Mouse (Mus musculus) hindbrain, embryonic 14.5 days (tissue): ENCODE results near the gene Nme7. TPM values are rescaled to one million over a fixed set of nuclear protein-coding genes. Genes with fewer than 3 reads are reported as not detected.

Source experiments
- ATAC-seq: fragments of 200-750 bp; cut with Nextera tagmentation; 2 replicates; pipeline ENCODE4 v1.8.0; 2017; ENCODE audit warnings: moderate number of reproducible peaks, mild to moderate bottlenecking, moderate TSS enrichment, moderate library complexity; ENCODE audit not compliant: low FRiP score
- DNase-seq: peaks from one replicate; pipeline ENCODE4 v3.0.0-alpha.2; 2015; ENCODE audit warnings: low spot score
- H3K27ac ChIP-seq: fragments of 300-500 bp; sonication (generic); 2 replicates; pipeline ENCODE4 v1.5.1; 2014; ENCODE audit warnings: mild to moderate bottlenecking, moderate library complexity
- H3K27me3 ChIP-seq: fragments of 300-500 bp; sonication (generic); 2 replicates; pipeline ENCODE4 v1.6.1; 2014; ENCODE audit warnings: mild to moderate bottlenecking, low read length, mixed read lengths; ENCODE audit not compliant: control insufficient read depth, insufficient read depth
- H3K36me3 ChIP-seq: fragments of 300-500 bp; sonication (generic); replicated peaks from 2 replicates; pipeline ENCODE4 v1.6.1; 2014; ENCODE audit not compliant: control insufficient read depth, insufficient read depth
- H3K4me1 ChIP-seq: fragments of 300-500 bp; sonication (generic); replicated peaks from 2 replicates; pipeline ENCODE4 v1.6.1; 2014; ENCODE audit warnings: antibody characterized with exemption, low read length, mixed read lengths; ENCODE audit not compliant: control insufficient read depth, insufficient read depth
- H3K4me2 ChIP-seq: fragments of 300-500 bp; sonication (generic); replicated peaks from 2 replicates; pipeline ENCODE4 v1.6.1; 2014; ENCODE audit warnings: mild to moderate bottlenecking, moderate library complexity
- H3K4me3 ChIP-seq: fragments of 300-500 bp; sonication (generic); replicated peaks from 2 replicates; pipeline ENCODE4 v1.5.1; 2014; ENCODE audit warnings: mild to moderate bottlenecking, low read length
- H3K9ac ChIP-seq: fragments of 300-500 bp; sonication (generic); 2 replicates; pipeline ENCODE4 v1.6.1; 2014
- H3K9me3 ChIP-seq: fragments of 300-500 bp; sonication (generic); 2 replicates; pipeline ENCODE4 v1.6.1; 2016; ENCODE audit warnings: low read length; ENCODE audit not compliant: control insufficient read depth
- WGBS: fragments of 180-500 bp; shearing (Covaris S2); extraction: QIAGEN DNeasy Blood & Tissue Kit; methylation state at CpG from one replicate; pipeline ENCODE4 v1.1.7; 2014; 5-methylcytosine and 5-hydroxymethylcytosine counted together
- polyA plus RNA-seq: library from polyadenylated mRNA; unstranded; fragments of >200 nt; fragmentation: Nextera tagmentation; extraction: Ambion mirVana; gene quantifications from 2 replicates; pipeline ENCODE4 v1.2.1, GENCODE M21; 2014

The Nme7 gene
- polyA plus RNA-seq, 1 experiment from 2014 or later = 25.8 TPM

DNA sequence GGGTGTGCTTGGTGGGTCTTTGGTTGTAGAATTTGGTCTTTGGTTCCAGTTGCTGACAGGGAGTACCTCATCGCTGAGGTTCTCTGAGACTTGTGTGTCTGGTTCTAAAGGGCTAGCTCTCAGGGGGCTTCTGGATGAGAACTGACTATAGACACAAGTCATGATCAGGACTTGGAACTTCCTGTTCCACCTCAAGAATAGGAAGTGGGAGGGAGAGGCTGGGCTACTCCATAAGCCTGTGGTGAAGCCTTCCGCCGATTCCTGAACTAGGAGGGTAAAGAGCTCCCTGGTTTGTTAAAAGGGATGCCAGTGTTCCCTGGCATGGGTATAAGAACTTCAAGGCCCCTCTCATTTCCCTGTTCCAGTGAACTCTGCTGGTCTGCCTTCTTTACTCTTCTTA, 19.9 kb upstream of the Nme7 start:
- Histone ChIP-seq H3K4me1 (no peaks in the 10 kb centered on the region), H3K36me3 (peaks cover 18% of the 10 kb centered on the region; the same call in 1 of the 2 replicates), H3K9ac (no peak overlapping the region), H3K27ac (no peak overlapping the region), H3K27me3 (no peaks in the 10 kb centered on the region), H3K4me2 (no peak overlapping the region), H3K9me3 (no peaks in the 10 kb centered on the region), H3K4me3 (no peak overlapping the region)
- DNase-seq = no peak
- no peak for ATAC-seq
- 95% methylated on average over 3 of the region's 3 CpGs for WGBS

DNA sequence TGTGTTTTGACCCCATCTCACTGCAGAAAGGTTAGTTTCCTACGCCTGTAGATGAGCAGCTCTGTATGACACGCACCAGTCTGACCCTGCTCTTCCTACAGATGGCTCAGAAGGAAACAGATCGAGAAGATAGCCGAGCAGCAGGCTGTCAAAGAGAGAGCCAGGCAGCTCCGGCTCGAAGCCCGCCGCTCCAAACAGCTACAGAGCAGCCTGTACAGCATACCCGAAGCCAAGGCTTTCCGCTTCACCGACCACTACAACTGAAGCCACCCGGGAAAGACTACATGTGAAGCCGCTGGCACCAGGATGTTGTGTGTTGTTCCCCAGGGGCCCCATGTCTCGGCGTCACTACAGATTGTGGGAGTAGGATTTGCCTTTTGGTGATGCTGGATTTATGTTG, 16.5 kb upstream of the Nme7 start:
- no peaks in the 10 kb centered on the region for H3K9me3 ChIP-seq
- peaks cover 33% of the 10 kb centered on the region for H3K36me3 ChIP-seq
- ATAC-seq = no peak; the same call in 1 of the 2 replicates
- H3K27me3 ChIP-seq = no peaks in the 10 kb centered on the region
- H3K4me3 ChIP-seq = no peak overlapping the region
- H3K27ac ChIP-seq = no peak overlapping the region
- 55% methylated on average over 15 of the region's 15 CpGs for WGBS
- H3K4me2 ChIP-seq = no peak overlapping the region
- H3K9ac ChIP-seq = no peak overlapping the region
- no peaks in the 10 kb centered on the region for H3K4me1 ChIP-seq
- DNase-seq = no peak

DNA sequence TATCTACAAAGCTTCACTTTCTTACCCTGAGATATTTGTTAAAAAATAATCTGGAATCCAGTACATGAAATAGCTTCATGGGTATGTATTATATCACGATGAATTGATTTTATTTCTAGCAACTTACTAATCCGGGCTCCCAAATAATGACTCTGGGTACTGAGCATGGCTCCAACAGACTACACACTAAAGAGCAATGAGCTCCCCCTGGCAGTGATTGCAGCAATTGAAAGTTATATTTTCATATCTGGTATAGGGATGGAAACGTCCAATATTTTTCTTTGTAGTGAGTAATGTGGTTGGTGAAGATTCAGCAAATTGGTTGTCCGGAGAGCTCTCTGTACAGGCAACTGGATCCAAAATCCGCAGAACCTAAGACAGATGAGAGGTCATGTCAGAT, 11.9 kb upstream of the Nme7 start:
- H3K4me2 ChIP-seq = no peak overlapping the region
- H3K36me3 ChIP-seq = peaks cover 62% of the 10 kb centered on the region
- H3K9me3 ChIP-seq = no peaks in the 10 kb centered on the region
- no peak overlapping the region for H3K4me3 ChIP-seq
- no peak overlapping the region for H3K9ac ChIP-seq
- no peak overlapping the region for H3K27ac ChIP-seq
- ATAC-seq = no peak
- H3K27me3 ChIP-seq = no peaks in the 10 kb centered on the region
- DNase-seq = no peak
- no peaks in the 10 kb centered on the region for H3K4me1 ChIP-seq
- WGBS = 95% methylated on average over 5 of the region's 5 CpGs

DNA sequence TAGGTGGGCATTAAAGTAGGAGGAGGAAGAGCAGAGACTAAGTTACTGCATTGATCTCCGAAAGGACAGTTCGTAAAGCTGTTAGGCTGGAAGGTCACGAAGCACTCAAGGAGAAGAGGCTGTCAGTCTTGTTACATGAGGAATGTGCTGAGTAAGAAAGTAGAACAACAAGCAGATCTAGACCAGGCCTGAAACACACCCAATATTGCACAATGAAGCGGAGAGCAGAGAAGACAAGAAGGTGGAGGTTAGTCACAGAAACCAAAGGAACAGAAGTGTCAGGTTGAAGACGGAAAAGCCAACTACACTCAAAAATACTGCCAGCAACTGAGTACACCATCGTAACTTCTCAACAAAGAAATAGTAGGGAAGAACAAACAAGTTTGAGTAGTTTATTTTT, 9.8 kb upstream of the Nme7 start:
- Histone ChIP-seq H3K9me3 (no peaks in the 10 kb centered on the region), H3K9ac (no peak overlapping the region), H3K4me3 (no peak overlapping the region), H3K4me2 (no peak overlapping the region), H3K27me3 (no peaks in the 10 kb centered on the region), H3K27ac (no peak overlapping the region), H3K36me3 (peaks cover 82% of the 10 kb centered on the region), H3K4me1 (no peaks in the 10 kb centered on the region)
- ATAC-seq (no peak), DNase-seq (no peak)
- 97% methylated on average over 6 of the region's 6 CpGs for WGBS

DNA sequence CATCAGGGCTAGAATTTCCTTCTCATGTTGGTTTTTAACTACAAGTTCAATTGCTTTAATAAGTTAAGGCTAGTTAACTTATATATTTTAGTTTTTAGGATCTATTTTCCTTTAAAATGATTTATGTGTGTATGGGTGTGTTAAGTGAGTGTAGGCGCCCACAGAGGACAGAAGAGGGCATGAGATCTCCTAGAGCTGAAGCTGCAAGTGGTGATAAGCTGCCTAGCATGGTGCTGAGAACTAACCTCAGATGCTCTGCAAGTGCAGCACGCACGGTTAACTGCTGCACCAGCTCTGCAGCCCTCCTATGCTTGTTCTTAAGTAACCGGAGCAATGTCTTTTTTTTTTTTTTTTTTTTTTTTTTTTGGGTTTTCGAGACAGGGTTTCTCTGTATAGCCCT, 7.4 kb upstream of the Nme7 start:
- Histone ChIP-seq H3K36me3 (peaks cover 90% of the 10 kb centered on the region), H3K4me1 (no peaks in the 10 kb centered on the region), H3K4me3 (no peak overlapping the region), H3K27ac (no peak overlapping the region), H3K9me3 (no peaks in the 10 kb centered on the region), H3K9ac (no peak overlapping the region), H3K4me2 (no peak overlapping the region), H3K27me3 (no peaks in the 10 kb centered on the region)
- 99% methylated on average over 4 of the region's 5 CpGs for WGBS
- ATAC-seq (no peak), DNase-seq (no peak)

DNA sequence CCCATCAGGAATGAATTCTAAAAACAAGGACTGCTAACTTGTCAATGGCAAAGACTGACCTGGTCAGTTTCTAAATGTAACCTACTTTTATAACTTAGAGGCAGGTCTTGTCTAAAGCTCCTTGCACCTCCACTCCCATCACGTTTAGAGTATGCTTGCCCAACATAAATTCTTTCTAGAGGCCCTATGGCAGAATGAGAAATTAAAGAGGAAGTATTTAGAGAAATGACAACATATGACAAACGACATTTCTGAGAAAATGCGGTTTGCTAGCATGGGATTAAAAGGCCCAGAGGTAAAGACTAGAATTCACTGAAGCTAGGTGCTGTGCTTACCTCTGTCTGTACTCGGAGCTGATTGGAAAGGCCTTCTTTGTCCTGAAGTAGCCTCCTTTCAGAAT, 2.0 kb upstream of the Nme7 start:
- Histone ChIP-seq H3K4me1 (peaks cover 4% of the 10 kb centered on the region; the same call in 1 of the 2 replicates), H3K4me2 (no peak overlapping the region), H3K9me3 (no peaks in the 10 kb centered on the region), H3K9ac (no peak overlapping the region), H3K27ac (no peak overlapping the region), H3K4me3 (no peak overlapping the region), H3K27me3 (no peaks in the 10 kb centered on the region), H3K36me3 (peaks cover 77% of the 10 kb centered on the region)
- WGBS = 98% methylated on average over 4 of the region's 4 CpGs
- ATAC-seq (no peak), DNase-seq (no peak)

DNA sequence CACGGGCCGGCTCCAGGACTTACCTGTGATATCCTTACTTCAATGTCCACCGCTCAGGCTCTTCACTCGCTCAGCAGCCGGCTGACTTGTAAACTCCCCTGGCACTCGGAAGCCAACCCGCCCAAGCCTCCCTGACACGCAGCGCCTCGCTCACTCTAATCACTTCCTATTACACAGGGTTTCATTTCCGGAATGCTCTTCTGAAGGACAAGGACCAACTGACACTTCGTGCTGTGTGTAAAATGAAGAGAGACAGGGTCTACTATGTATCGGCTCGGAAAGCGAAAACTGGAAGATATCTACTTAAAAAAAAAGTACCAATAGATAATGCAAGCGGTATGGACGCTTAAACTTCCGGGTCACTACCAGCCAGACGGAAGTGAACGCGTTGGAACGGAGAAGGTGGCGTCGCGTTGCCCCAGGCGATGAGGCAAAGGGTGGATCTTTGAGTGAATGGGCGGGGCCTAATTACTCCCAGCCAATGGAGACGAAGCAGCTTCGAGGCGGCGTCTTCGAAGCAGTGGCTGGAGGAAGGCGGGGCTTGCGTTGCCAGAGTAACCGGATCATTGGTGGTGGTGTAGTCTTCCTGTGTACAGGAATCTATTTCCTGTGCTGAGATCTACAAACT, 3.3 kb downstream of the Nme7 start, which contains the start of gene Blzf1:
TSS of gene Blzf1 (minus strand) at position 366 of the 628 bp plus-strand sequence.
- Histone ChIP-seq H3K9ac (peak within 1 kb of the TSS; percentile 71), H3K27me3 (no peaks in the 10 kb centered on the region), H3K9me3 (no peaks in the 10 kb centered on the region), H3K36me3 (peaks cover 32% of the 10 kb centered on the region), H3K4me3 (peak within 1 kb of the TSS; percentile 69), H3K27ac (peak within 1 kb of the TSS; percentile 76), H3K4me2 (peak within 1 kb of the TSS; percentile 65), H3K4me1 (peaks cover 12% of the 10 kb centered on the region; the same call in 1 of the 2 replicates)
- peak; percentile 99 for DNase-seq
- peak; percentile 98 for ATAC-seq
- under 1% methylated on average over 35 of the region's 35 CpGs for WGBS

DNA sequence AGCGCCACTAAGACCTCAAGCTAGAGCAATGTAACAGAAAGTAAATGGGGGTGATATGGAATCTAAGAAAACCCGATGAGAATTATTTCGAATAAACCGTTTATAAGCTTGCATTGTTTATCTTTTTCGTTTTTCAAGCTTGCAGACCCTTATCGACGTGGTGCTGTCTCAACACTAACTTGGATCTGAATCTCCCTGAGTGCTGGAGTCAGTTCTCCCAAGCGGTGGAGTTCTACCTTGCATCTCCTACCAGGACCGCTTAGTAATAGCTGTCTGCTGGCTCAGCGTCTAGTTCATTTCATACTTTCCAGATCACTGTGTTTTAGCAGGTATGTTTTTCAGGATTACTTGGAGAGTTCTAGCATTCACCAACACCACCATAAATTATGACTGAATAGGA, 4.0 kb downstream of the Nme7 start:
- ATAC-seq (no peak), DNase-seq (no peak)
- WGBS = 8% methylated on average over 10 of the region's 10 CpGs

DNA sequence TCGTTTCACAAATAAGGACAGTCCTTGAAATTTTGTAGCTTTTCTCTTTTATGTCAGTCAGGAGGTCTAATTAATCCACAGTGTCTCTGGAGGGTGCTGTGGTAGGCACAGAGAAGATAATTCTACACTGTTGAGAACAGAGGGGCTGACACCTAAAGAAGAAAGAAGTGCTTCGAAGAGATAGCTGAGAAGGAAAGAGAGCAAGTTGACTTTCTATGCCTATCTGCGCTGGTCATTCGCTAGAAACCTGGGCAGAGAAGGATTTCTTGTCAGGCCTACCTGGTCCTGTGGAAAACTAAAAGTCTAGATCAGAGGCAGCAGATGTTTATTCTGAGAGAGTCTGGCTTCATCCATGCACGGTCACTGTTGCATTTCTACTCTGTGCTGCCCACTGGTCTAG, 10.2 kb downstream of the Nme7 start:
- no peak for ATAC-seq
- Histone ChIP-seq H3K36me3 (peaks cover 29% of the 10 kb centered on the region), H3K4me1 (no peaks in the 10 kb centered on the region), H3K4me2 (no peak overlapping the region), H3K9me3 (no peaks in the 10 kb centered on the region), H3K27me3 (no peaks in the 10 kb centered on the region), H3K9ac (no peak overlapping the region), H3K27ac (no peak overlapping the region), H3K4me3 (no peak overlapping the region)
- no peak for DNase-seq
- WGBS = 95% methylated on average over 5 of the region's 5 CpGs

More for the DNA sequence above, 4.0 kb downstream of the Nme7 start:
- Histone ChIP-seq H3K9ac (peak overlapping the region; percentile 54), H3K9me3 (no peaks in the 10 kb centered on the region), H3K27me3 (no peaks in the 10 kb centered on the region), H3K27ac (0 out of 2 replicates have a peak overlapping the region, but pooled peaks have one; percentile 2), H3K4me3 (peak overlapping the region; percentile 69), H3K36me3 (peaks cover 34% of the 10 kb centered on the region; the same call in 1 of the 2 replicates), H3K4me2 (peak overlapping the region; percentile 65), H3K4me1 (peaks cover 12% of the 10 kb centered on the region; the same call in 1 of the 2 replicates)
